ENCODE assay signal across 8 mouse cellular contexts in the genomic region with DNA sequence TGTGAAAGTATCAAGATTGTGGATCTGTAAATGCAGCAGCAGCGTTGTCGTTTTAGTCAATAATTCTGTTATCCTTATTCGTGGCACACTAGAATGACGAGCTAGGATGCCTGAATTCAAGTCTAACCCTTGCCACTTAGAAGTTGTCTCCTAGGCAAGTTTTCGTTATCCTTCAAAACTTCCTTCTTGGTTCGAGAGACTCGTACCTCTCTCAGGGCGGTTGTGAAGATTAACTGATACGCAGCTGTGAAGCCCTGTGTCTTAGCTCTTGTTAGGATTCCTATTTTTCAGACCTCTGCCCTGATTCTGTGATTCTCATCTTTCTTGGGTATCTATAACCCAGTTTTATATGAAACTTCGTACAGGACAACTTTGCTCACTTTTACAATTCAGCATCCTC. TPM values are rescaled to one million over a fixed set of nuclear protein-coding genes. Genes with fewer than 3 reads are reported as not detected.
DNase-seq lines count a peak whose midpoint lies in the region; ATAC-seq and TF ChIP-seq lines count a peak whose summit lies in the region.

No protein-coding gene starts in this region.

- no peaks in the 10 kb centered on the region for H3K36me3 ChIP-seq in neural tube, embryonic 11.5 days (ENCODE audit: control insufficient read depth, insufficient read depth, low read length)
- H3K36me3 ChIP-seq in limb, embryonic 14.5 days (ENCODE audit: control insufficient read depth, insufficient read depth, low read length) = peaks cover 11% of the 10 kb centered on the region; the same call in 1 of the 2 replicates
- H3K36me3 ChIP-seq in stomach, postnatal 0 days (ENCODE audit: control insufficient read depth, insufficient read depth, low read length) = peaks cover 2% of the 10 kb centered on the region; the same call in 1 of the 2 replicates

- H3K27ac ChIP-seq in neural tube, embryonic 11.5 days (ENCODE audit: low read depth, low read length) = no peak overlapping the region
- no peak overlapping the region for H3K27ac ChIP-seq in limb, embryonic 14.5 days (replicated peaks; ENCODE audit: low read depth, low read length)
- no peak overlapping the region for H3K27ac ChIP-seq in stomach, postnatal 0 days (replicated peaks)

- 64% methylated on average over 10 of the region's 10 CpGs for WGBS in neural tube, embryonic 11.5 days
- 55% methylated on average over 10 of the region's 10 CpGs for WGBS in limb, embryonic 14.5 days
- 42% methylated on average over 10 of the region's 10 CpGs for WGBS in stomach, postnatal 0 days

- no peak for ATAC-seq in neural tube, embryonic 11.5 days (ENCODE audit: insufficient read depth, low FRiP score, low TSS enrichment)
- no peak for ATAC-seq in limb, embryonic 14.5 days (ENCODE audit: low FRiP score, low read depth)
- no peak for ATAC-seq in stomach, postnatal 0 days (ENCODE audit: low FRiP score, low TSS enrichment)

- peak overlapping the region; percentile 88 for H3K4me3 ChIP-seq in neural tube, embryonic 11.5 days (ENCODE audit: low read depth, low read length)
- H3K4me3 ChIP-seq in limb, embryonic 14.5 days (replicated peaks; ENCODE audit: low read length) = peak overlapping the region; percentile 87
- peak overlapping the region; percentile 84 for H3K4me3 ChIP-seq in stomach, postnatal 0 days (ENCODE audit: low read depth, low read length)

- TF ChIP-seq CTCF in stomach, postnatal 0 days (IDR thresholded peaks at IDR 0.05; ENCODE audit: low read depth) = no peak

- no peak for TF ChIP-seq EP300 in stomach, postnatal 0 days (optimal IDR thresholded peaks at IDR 0.05)

- no peaks in the 10 kb centered on the region for H3K9me3 ChIP-seq in neural tube, embryonic 11.5 days (ENCODE audit: control insufficient read depth, low read length)
- H3K9me3 ChIP-seq in limb, embryonic 14.5 days (ENCODE audit: control insufficient read depth, low read length) = no peaks in the 10 kb centered on the region
- H3K9me3 ChIP-seq in stomach, postnatal 0 days (ENCODE audit: control insufficient read depth, low read length) = no peaks in the 10 kb centered on the region

- no peak for TF ChIP-seq POLR2A in limb, embryonic 14.5 days (IDR thresholded peaks at IDR 0.05; ENCODE audit: borderline replicate concordance, extremely low read depth, insufficient read depth, insufficient read length)

- peak overlapping the region; percentile 87 for H3K4me2 ChIP-seq in neural tube, embryonic 11.5 days (ENCODE audit: low read depth)
- H3K4me2 ChIP-seq in limb, embryonic 14.5 days (replicated peaks; ENCODE audit: low read depth, low read length, severe bottlenecking) = peak overlapping the region; percentile 93
- H3K4me2 ChIP-seq in stomach, postnatal 0 days (replicated peaks; ENCODE audit: low read depth) = peak overlapping the region; percentile 79

- H3K9ac ChIP-seq in neural tube, embryonic 11.5 days (ENCODE audit: low read length) = no peak overlapping the region; the same call in 1 of the 2 replicates
- H3K9ac ChIP-seq in limb, embryonic 14.5 days (ENCODE audit: low read depth, low read length, severe bottlenecking) = peak overlapping the region; percentile 84; the same call in 1 of the 2 replicates
- peak overlapping the region; percentile 83; the same call in 1 of the 2 replicates for H3K9ac ChIP-seq in stomach, postnatal 0 days (ENCODE audit: low read length)

- DNase-seq in embryo, embryonic 10 days (ENCODE audit: low spot score) = peak; percentile 10
- DNase-seq in embryo, embryonic 11 days = no peak
- no peak for DNase-seq in neural tube, embryonic 11.5 days (ENCODE audit: low spot score)
- no peak for DNase-seq in neural tube, embryonic 10.5 days (ENCODE audit: extremely low spot score, low spot score)
- no peak for DNase-seq in limb, embryonic 14.5 days (ENCODE audit: low spot score)
- no peak for DNase-seq in stomach, postnatal 0 days (ENCODE audit: low spot score)
- no peak for DNase-seq in testis, postnatal 10 days (ENCODE audit: low spot score)
- no peak for DNase-seq in c-Kit-positive CD71-positive TER-119-positive erythroid progenitor cells, embryonic 14.5 days (ENCODE audit: low spot score)

- no peaks in the 10 kb centered on the region for H3K27me3 ChIP-seq in neural tube, embryonic 11.5 days (ENCODE audit: control insufficient read depth, insufficient read depth, low read length)
- no peaks in the 10 kb centered on the region for H3K27me3 ChIP-seq in limb, embryonic 14.5 days (ENCODE audit: control insufficient read depth, insufficient read depth, low read length)
- no peaks in the 10 kb centered on the region for H3K27me3 ChIP-seq in stomach, postnatal 0 days (ENCODE audit: control insufficient read depth, insufficient read depth, low read length)

- H3K4me1 ChIP-seq in neural tube, embryonic 11.5 days (ENCODE audit: control insufficient read depth, insufficient read depth, low read length) = peaks cover 7% of the 10 kb centered on the region; the same call in 1 of the 2 replicates
- peaks cover 8% of the 10 kb centered on the region for H3K4me1 ChIP-seq in limb, embryonic 14.5 days (ENCODE audit: control insufficient read depth, insufficient read depth, low read length)
- H3K4me1 ChIP-seq in stomach, postnatal 0 days (replicated peaks; ENCODE audit: control insufficient read depth, insufficient read depth) = no peaks in the 10 kb centered on the region; the same call in 1 of the 2 replicates

RNA-seq across cellular contexts. Expression of gene Vti1a, which starts 0.8 kb away (rescaled TPM):
- 25.4 and 26.1 TPM in 2 replicates for polyA plus RNA-seq in neural tube, embryonic 11.5 days (2014; fragmentation: Nextera tagmentation; extraction: Ambion mirVana)
- polyA plus RNA-seq in limb, embryonic 14.5 days (2012; rRNA removed) = 12.8 and 14.7 TPM in 2 replicates
- 22.8 and 23.8 TPM in 2 replicates for polyA plus RNA-seq in limb, embryonic 14.5 days (2014; fragmentation: Nextera tagmentation; extraction: Ambion mirVana)
- polyA plus RNA-seq in stomach, postnatal 0 days (2015; fragmentation: Nextera tagmentation; extraction: Ambion mirVana) = 19.4 and 20.1 TPM in 2 replicates

RNA-seq across cellular contexts. Expression of gene Zdhhc6, which starts 1.1 kb away (rescaled TPM):
- 104 and 105 TPM in 2 replicates for polyA plus RNA-seq in neural tube, embryonic 11.5 days (2014; fragmentation: Nextera tagmentation; extraction: Ambion mirVana)
- 27.8 and 32.6 TPM in 2 replicates for polyA plus RNA-seq in limb, embryonic 14.5 days (2012; rRNA removed)
- 78.9 and 85.1 TPM in 2 replicates for polyA plus RNA-seq in limb, embryonic 14.5 days (2014; fragmentation: Nextera tagmentation; extraction: Ambion mirVana)
- 49.8 and 50.8 TPM in 2 replicates for polyA plus RNA-seq in stomach, postnatal 0 days (2015; fragmentation: Nextera tagmentation; extraction: Ambion mirVana)
